28 mouse cellular contexts compared by ENCODE assay signal in the genomic region with DNA sequence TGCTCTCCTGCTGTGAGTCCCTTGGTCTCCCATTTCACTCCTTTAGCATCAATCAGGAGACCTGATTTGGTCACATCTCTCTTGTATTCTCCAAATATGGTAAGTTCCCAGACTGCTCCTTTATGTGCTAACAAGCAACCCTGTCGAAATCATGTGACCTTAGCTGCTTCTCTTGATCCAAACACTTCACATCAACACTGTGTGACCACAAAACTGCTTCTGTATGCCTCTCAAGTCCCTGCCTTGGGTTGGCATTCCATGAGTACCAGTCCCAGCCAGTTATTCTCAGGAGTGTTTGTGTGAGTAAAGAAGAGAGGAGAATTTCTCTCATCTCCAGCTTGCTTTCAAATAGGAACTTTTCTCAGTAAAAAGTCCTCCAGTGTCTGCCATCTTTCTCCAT. TPM values are rescaled to one million over a fixed set of nuclear protein-coding genes. Genes with fewer than 3 reads are reported as not detected.
A peak's percentile ranks its signal among the peaks of the same experiment; 100 is the strongest.
DNase-seq lines count a peak whose midpoint lies in the region; ATAC-seq lines count a peak whose summit lies in the region.
"Had no signal": no experiment of that assay in that cellular context is flagged by ENCODE, and none has a peak within 500 bp of the region (broad histone marks: within the 10 kb centered on the region; RNA-seq: fewer than 3 reads in every experiment).

No protein-coding gene starts in this region.

- H3K4me2 ChIP-seq in hindbrain, embryonic 14.5 days (replicated peaks) = no peak overlapping the region
- H3K4me2 ChIP-seq: heart, embryonic 11.5 days; hindbrain, embryonic 15.5 days had no signal

- H3K9me3 ChIP-seq in hindbrain, embryonic 14.5 days (ENCODE audit: control insufficient read depth, low read length) = no peaks in the 10 kb centered on the region
- H3K9me3 ChIP-seq: G1E; hindbrain, embryonic 15.5 days had no signal

- H3K27ac ChIP-seq in hindbrain, embryonic 14.5 days = no peak overlapping the region
- H3K27ac ChIP-seq: hindbrain, embryonic 15.5 days had no signal

- no peak overlapping the region for H3K4me3 ChIP-seq in hindbrain, embryonic 14.5 days (replicated peaks; ENCODE audit: low read length)
- H3K4me3 ChIP-seq: hindbrain, embryonic 15.5 days had no signal

- no peak overlapping the region for H3K9ac ChIP-seq in hindbrain, embryonic 14.5 days
- H3K9ac ChIP-seq: hindbrain, embryonic 15.5 days had no signal

- H3K27me3 ChIP-seq in hindbrain, embryonic 14.5 days (ENCODE audit: control insufficient read depth, insufficient read depth, low read length) = no peaks in the 10 kb centered on the region
- H3K27me3 ChIP-seq: CH12.LX; hindbrain, embryonic 15.5 days had no signal

- 76% methylated on average over 1 of the region's 1 CpGs for WGBS in hindbrain, embryonic 14.5 days

- no peaks in the 10 kb centered on the region for H3K36me3 ChIP-seq in hindbrain, embryonic 14.5 days (replicated peaks; ENCODE audit: control insufficient read depth, insufficient read depth)
- H3K36me3 ChIP-seq: G1E; hindbrain, embryonic 15.5 days had no signal

- peak; percentile 24 for DNase-seq in heart, adult 11 months
- DNase-seq in heart, postnatal 4 days = no peak
- DNase-seq in 3T3-L1 (ENCODE audit: low read depth, low spot score) = peak; percentile 52
- peak; percentile 67 for DNase-seq in fibroblast of lung, adult 2 months (ENCODE audit: low read depth)
- DNase-seq in lung, postnatal 10 days = peak; percentile 42
- no peak for DNase-seq in gastrocnemius, adult 18-20 months (ENCODE audit: low spot score)
- DNase-seq in hindbrain, embryonic 14.5 days (ENCODE audit: low spot score) = no peak
- DNase-seq in layer of hippocampus, postnatal 10 days (ENCODE audit: low spot score in 2 of 2) = no peak
- DNase-seq: adrenal gland, adult 8-10 months; adrenal gland, postnatal 25 days; B cell, adult 2 months; cerebellum, adult 11-12 months; cerebellum, adult 8-10 months; cerebellum, postnatal 10 days; cerebellum, postnatal 36 days; embryo, embryonic 11 days; gastrocnemius, postnatal 10 days; gastrocnemius, postnatal 36 days had no signal

- no peaks in the 10 kb centered on the region for H3K4me1 ChIP-seq in hindbrain, embryonic 14.5 days (replicated peaks; ENCODE audit: control insufficient read depth, insufficient read depth, low read length)
- H3K4me1 ChIP-seq: hindbrain, embryonic 15.5 days had no signal

- no peak for ATAC-seq in hindbrain, embryonic 14.5 days (ENCODE audit: low FRiP score)
- ATAC-seq: activated CD4-positive, CD25-positive, alpha-beta regulatory T cell, adult 4 months; forebrain, embryonic 14.5 days had no signal

RNA-seq across cellular contexts. Expression of a gene that starts 6.2 kb away (rescaled TPM):
- under 1 TPM; 0.50 to 0.54 TPM for total RNA-seq in heart, postnatal 4 days (2021)
- under 1 TPM; 0.71 to 0.88 TPM for total RNA-seq in gastrocnemius, adult 18-20 months (2021)
- polyA plus RNA-seq in hindbrain, embryonic 14.5 days (2014; fragmentation: Nextera tagmentation; extraction: Ambion mirVana) = 0.80 and 1.1 TPM in 2 replicates
- 1 to 10 TPM in 1 of 2 experiments, under 1 TPM in 1; 0.66 to 1.3 TPM for total RNA-seq in layer of hippocampus, postnatal 10 days (2021)
- polyA plus RNA-seq: G1E had no signal

RNA-seq across cellular contexts. Expression of a gene that starts 24.6 kb away (rescaled TPM):
- 1 to 10 TPM; 1.8 to 2.2 TPM for total RNA-seq in heart, postnatal 4 days (2021)
- not detected for total RNA-seq in gastrocnemius, adult 18-20 months (2021)
- polyA plus RNA-seq in hindbrain, embryonic 14.5 days (2014; fragmentation: Nextera tagmentation; extraction: Ambion mirVana) = 1.4 and 1.7 TPM in 2 replicates
- total RNA-seq in layer of hippocampus, postnatal 10 days (2021) = 1 to 10 TPM; 1.1 to 1.4 TPM
- total RNA-seq: gastrocnemius, postnatal 36 days had no signal
- polyA plus RNA-seq: embryonic facial prominence, embryonic 11.5 days; G1E had no signal

RNA-seq across cellular contexts. Expression of a gene that starts 26.6 kb away (rescaled TPM):
- 1 to 10 TPM; 8.0 to 8.2 TPM for total RNA-seq in heart, postnatal 4 days (2021)
- total RNA-seq in gastrocnemius, adult 18-20 months (2021) = under 1 TPM; 0.62 to 0.85 TPM
- 5.8 and 8.1 TPM in 2 replicates for polyA plus RNA-seq in hindbrain, embryonic 14.5 days (2014; fragmentation: Nextera tagmentation; extraction: Ambion mirVana)
- total RNA-seq in layer of hippocampus, postnatal 10 days (2021) = 1 to 10 TPM; 4.0 to 4.2 TPM
- polyA plus RNA-seq: G1E had no signal

RNA-seq across cellular contexts. Expression of a gene that starts 30.6 kb away (rescaled TPM):
- under 1 TPM in 1 of 2 experiments, not detected in 1; 0.45 TPM for total RNA-seq in heart, postnatal 4 days (2021)
- 1 to 10 TPM; 1.4 to 2.0 TPM for total RNA-seq in gastrocnemius, adult 18-20 months (2021)
- polyA plus RNA-seq in hindbrain, embryonic 14.5 days (2014; fragmentation: Nextera tagmentation; extraction: Ambion mirVana) = 0.21 and 0.52 TPM in 2 replicates
- under 1 TPM; 0.27 to 0.48 TPM for total RNA-seq in layer of hippocampus, postnatal 10 days (2021)
- total RNA-seq: CH12.LX; G1E; granulocyte monocyte progenitor cell, adult 5-6 weeks had no signal
- polyA plus RNA-seq: embryonic facial prominence, embryonic 11.5 days; embryonic facial prominence, embryonic 14.5 days; forebrain, embryonic 14.5 days; G1E; hindbrain, embryonic 11.5 days had no signal

RNA-seq across cellular contexts. Expression of a gene that starts 49.8 kb away (rescaled TPM):
- 10 to 100 TPM; 20.7 to 21.2 TPM for total RNA-seq in heart, postnatal 4 days (2021)
- total RNA-seq in gastrocnemius, adult 18-20 months (2021) = 1 to 10 TPM; 4.6 to 5.3 TPM
- polyA plus RNA-seq in hindbrain, embryonic 14.5 days (2014; fragmentation: Nextera tagmentation; extraction: Ambion mirVana) = 28.6 and 30.3 TPM in 2 replicates
- total RNA-seq in layer of hippocampus, postnatal 10 days (2021) = 10 to 100 TPM; 13.8 to 14.2 TPM
- polyA plus RNA-seq: G1E had no signal

Comparison
In these comparisons a context has a peak if more than half of its experiments do, and no peak if none do; other contexts are left out.
1. DNase-seq: peak in heart, adult 11 months (single experiment), 3T3-L1 (single experiment), fibroblast of lung, adult 2 months (single experiment) and lung, postnatal 10 days (single experiment); none in heart, postnatal 4 days (single experiment), gastrocnemius, adult 18-20 months (single experiment), hindbrain, embryonic 14.5 days (single experiment) and layer of hippocampus, postnatal 10 days (0 of 2).